Mouse (Mus musculus) G1E-ER4 (cell line): ENCODE measurements around the gene Ctbs. TPM values are rescaled to one million over a fixed set of nuclear protein-coding genes. Genes with fewer than 3 reads are reported as not detected.

Experiments used
- GATA1 ChIP-seq: IDR thresholded peaks from one replicate; pipeline ENCODE4 v1.8.0; 2012; ENCODE audit warnings: low read length, inconsistent platforms
- polyA plus RNA-seq: library from polyadenylated mRNA; stranded (reverse); fragments of >175 nt; gene quantifications from 2 replicates; pipeline ENCODE4 v1.2.3, GENCODE M21; 2012

Ctbs gene
- polyA plus RNA-seq, 1 experiment: 22.2 TPM

GRCm38 (mm10) chr3:146448969-146449368 is 626 bp upstream of the Ctbs start:
- no peak for TF ChIP-seq GATA1

GRCm38 (mm10) chr3:146450371-146450841 is 811 bp downstream of the Ctbs start:
- no peak for TF ChIP-seq GATA1

- TF ChIP-seq GATA1: no peak
These were observed 1.8 kb downstream of the Ctbs start for GRCm38 (mm10) chr3:146451375-146451774.

GRCm38 (mm10) chr3:146462939-146463338 is 13.3 kb downstream of the Ctbs start:
- no peak for TF ChIP-seq GATA1

GRCm38 (mm10) chr3:146469226-146469625 is 19.6 kb downstream of the Ctbs start:
- no peak for TF ChIP-seq GATA1

GRCm38 (mm10) chr3:146472657-146473056 is 23.1 kb downstream of the Ctbs start:
- TF ChIP-seq GATA1: no peak

GRCm38 (mm10) chr3:146473741-146474140 is 24.1 kb downstream of the Ctbs start:
- TF ChIP-seq GATA1: no peak

GRCm38 (mm10) chr3:146474428-146474827 is 24.8 kb downstream of the Ctbs start:
- TF ChIP-seq GATA1: no peak

- TF ChIP-seq GATA1: no peak
These were observed 32.4 kb downstream of the Ctbs start for GRCm38 (mm10) chr3:146482044-146482443.

GRCm38 (mm10) chr3:146486464-146486863 is 36.9 kb downstream of the Ctbs start:
- TF ChIP-seq GATA1: no peak

GRCm38 (mm10) chr3:146494941-146495340 is 45.3 kb downstream of the Ctbs start:
- no peak for TF ChIP-seq GATA1

GRCm38 (mm10) chr3:146498989-146499388 is 49.4 kb downstream of the Ctbs start:
- no peak for TF ChIP-seq GATA1

GRCm38 (mm10) chr3:146499431-146500002 is 49.9 kb downstream of the Ctbs start, which contains the start of the genes Spata1 and Gng5:
Gene Spata1 (minus strand): TSS chr3:146499753.
Gene Gng5 (plus strand): TSS chr3:146499807.
- no peak for TF ChIP-seq GATA1

- TF ChIP-seq GATA1: no peak
These were observed 50.6 kb downstream of the Ctbs start for GRCm38 (mm10) chr3:146500003-146500809.

GRCm38 (mm10) chr3:146500810-146501201 is 51.2 kb downstream of the Ctbs start:
- no peak for TF ChIP-seq GATA1

GRCm38 (mm10) chr3:146501601-146502123 is 52.1 kb downstream of the Ctbs start:
- TF ChIP-seq GATA1: no peak
